Mouse (Mus musculus) heart, postnatal 36 days (tissue): Measurements from ENCODE around the gene Cyp8b1. TPM values are rescaled to one million over a fixed set of nuclear protein-coding genes. Genes with fewer than 3 reads are reported as not detected.
A peak's percentile ranks its signal among the peaks of the same experiment; 100 is the strongest.

Source experiments
- DNase-seq, 2 experiments: peaks; one replicate each; pipeline ENCODE4 v3.0.0; 2021 to 2022
- intact Hi-C: fragments of 180-260 bp; cut with DNase I; formaldehyde crosslinking; loops from one replicate; pipeline ENCODE4 v1.15.1; 2025
- total RNA-seq, 2 experiments: library from RNA; stranded (reverse); gene quantifications; 2 replicates each; pipeline ENCODE4 v1.2.3; 2021

Gene Cyp8b1
- not detected for total RNA-seq

- no peak for DNase-seq
- intact Hi-C loops, result no loop called here
These were observed at the start of gene Cyp8b1 for GRCm38 (mm10) chr9:121916102-121916501. Gene Cyp8b1 (minus strand): TSS chr9:121916305.

- DNase-seq, result no peak
- intact Hi-C loops, result no loop called here
These were observed 48.8 kb upstream of the Cyp8b1 start for GRCm38 (mm10) chr9:121964941-121965340.

- no peak for DNase-seq
- intact Hi-C loops, result no loop called here
These were observed 44.0 kb upstream of the Cyp8b1 start for GRCm38 (mm10) chr9:121959966-121960635.

GRCm38 (mm10) chr9:121952596-121952995 lies 36.5 kb upstream of the Cyp8b1 start:
- intact Hi-C loops, result no loop called here
- no peak for DNase-seq

GRCm38 (mm10) chr9:121951114-121951423 lies 35.0 kb upstream of the Cyp8b1 start:
- intact Hi-C loops, result no loop called here
- no peak for DNase-seq

- DNase-seq, result peak; percentile 69 to 80
- intact Hi-C loops, result no loop called here
These were observed 34.5 kb upstream of the Cyp8b1 start, which contains the start of gene Fam198a for GRCm38 (mm10) chr9:121950418-121951113. Gene Fam198a (plus strand): TSS chr9:121950988.

- no peak for DNase-seq
- intact Hi-C loops, result loop anchor here (5.0 kb wide), 1 partner anchor 294 kb away; no protein-coding TSS in a partner anchor
These were observed 32.3 kb upstream of the Cyp8b1 start for GRCm38 (mm10) chr9:121948431-121948830.

- peak; percentile 61 to 72 for DNase-seq
- intact Hi-C loops, result loop anchor here (1.0 to 5.0 kb wide), 2 partner anchors 38 to 295 kb away; no protein-coding TSS in a partner anchor
These were observed 31.7 kb upstream of the Cyp8b1 start for GRCm38 (mm10) chr9:121947784-121948183.

GRCm38 (mm10) chr9:121943628-121944027 lies 27.5 kb upstream of the Cyp8b1 start:
- intact Hi-C loops, result no loop called here
- DNase-seq, result no peak

- intact Hi-C loops, result no loop called here
- DNase-seq, result no peak
These were observed 26.9 kb upstream of the Cyp8b1 start for GRCm38 (mm10) chr9:121943005-121943404.

- no peak for DNase-seq
- intact Hi-C loops, result no loop called here
These were observed 21.8 kb upstream of the Cyp8b1 start for GRCm38 (mm10) chr9:121937944-121938355.

GRCm38 (mm10) chr9:121937451-121937864 lies 21.4 kb upstream of the Cyp8b1 start:
- intact Hi-C loops, result no loop called here
- DNase-seq, result no peak

- DNase-seq, result no peak
- intact Hi-C loops, result no loop called here
These were observed 20.8 kb upstream of the Cyp8b1 start for GRCm38 (mm10) chr9:121936952-121937351.

GRCm38 (mm10) chr9:121934856-121935255 lies 18.8 kb upstream of the Cyp8b1 start:
- intact Hi-C loops, result no loop called here

GRCm38 (mm10) chr9:121928498-121928897 lies 12.4 kb upstream of the Cyp8b1 start:
- intact Hi-C loops, result loop anchor here (5.0 kb wide), 2 partner anchors 46 to 81 kb away; no protein-coding TSS in a partner anchor
- peak; percentile 58 to 67 for DNase-seq

More at GRCm38 (mm10) chr9:121934856-121935255, 18.8 kb upstream of the Cyp8b1 start:
- DNase-seq, result no peak

- no peak for DNase-seq
- intact Hi-C loops, result loop anchor here (5.0 kb wide), 2 partner anchors 45 to 80 kb away; no protein-coding TSS in a partner anchor
These were observed 11.6 kb upstream of the Cyp8b1 start for GRCm38 (mm10) chr9:121927721-121928120.

GRCm38 (mm10) chr9:121926634-121927405 lies 10.7 kb upstream of the Cyp8b1 start:
- DNase-seq, result no peak
- intact Hi-C loops, result loop anchor here (5.0 kb wide), 2 partner anchors 45 to 80 kb away; no protein-coding TSS in a partner anchor

- intact Hi-C loops, result loop anchor here (5.0 kb wide), 2 partner anchors 44 to 79 kb away; no protein-coding TSS in a partner anchor
These were observed 9.9 kb upstream of the Cyp8b1 start for GRCm38 (mm10) chr9:121925959-121926358.

GRCm38 (mm10) chr9:121924901-121925560 lies 8.9 kb upstream of the Cyp8b1 start:
- intact Hi-C loops, result loop anchor here (5.0 kb wide), 2 partner anchors 43 to 78 kb away; no protein-coding TSS in a partner anchor
- no peak for DNase-seq

More at GRCm38 (mm10) chr9:121925959-121926358, 9.9 kb upstream of the Cyp8b1 start:
- DNase-seq, result no peak

- intact Hi-C loops, result no loop called here
- DNase-seq, result no peak
These were observed 7.8 kb upstream of the Cyp8b1 start for GRCm38 (mm10) chr9:121923906-121924305.
